ENCODE assay signal across 17 mouse cellular contexts in genomic region chr14:48190946-48191345, GRCm38 (mm10).
"Had no signal": no experiment of that assay in that cellular context is flagged by ENCODE, and none has a peak within 500 bp of the region (broad histone marks: within the 10 kb centered on the region; RNA-seq: fewer than 3 reads in every experiment).

No protein-coding gene starts in this region.

- H3K27ac ChIP-seq: lung, embryonic 15.5 days; midbrain, embryonic 12.5 days; neural tube, embryonic 13.5 days; neural tube, embryonic 15.5 days; stomach, embryonic 15.5 days; stomach, postnatal 0 days had no signal

- H3K4me3 ChIP-seq: lung, embryonic 15.5 days; midbrain, embryonic 10.5 days; midbrain, embryonic 12.5 days; myocyte; neural tube, embryonic 13.5 days; neural tube, embryonic 15.5 days; stomach, embryonic 15.5 days had no signal

- DNase-seq: liver, postnatal 0 days; lung, adult 2 months; lung, postnatal 14 days; lung, postnatal 4 days; midbrain, embryonic 14.5 days; right cerebral cortex, postnatal 14 days; thymus, adult 2 months; thymus, postnatal 25 days; thymus, postnatal 4 days had no signal
